Mouse (Mus musculus) inflammation-experienced regulatory T-cells, adult 6 months (primary cell): Measurements from ENCODE around the gene AW011738. TPM values are rescaled to one million over a fixed set of nuclear protein-coding genes. Genes with fewer than 3 reads are reported as not detected.

ENCODE experiments used
- ATAC-seq: one replicate; pipeline ENCODE4 v1.8.0; 2017
- polyA plus RNA-seq, 3 experiments: library from polyadenylated mRNA; unstranded; fragments of 100-300 nt; shearing (Covaris generic); gene quantifications; one replicate each; pipeline ENCODE4 v1.2.1; 2017

AW011738 gene
- polyA plus RNA-seq, 3 experiments from 2014 or later = 2.9 to 5.3 (median 3.2) TPM

DNA sequence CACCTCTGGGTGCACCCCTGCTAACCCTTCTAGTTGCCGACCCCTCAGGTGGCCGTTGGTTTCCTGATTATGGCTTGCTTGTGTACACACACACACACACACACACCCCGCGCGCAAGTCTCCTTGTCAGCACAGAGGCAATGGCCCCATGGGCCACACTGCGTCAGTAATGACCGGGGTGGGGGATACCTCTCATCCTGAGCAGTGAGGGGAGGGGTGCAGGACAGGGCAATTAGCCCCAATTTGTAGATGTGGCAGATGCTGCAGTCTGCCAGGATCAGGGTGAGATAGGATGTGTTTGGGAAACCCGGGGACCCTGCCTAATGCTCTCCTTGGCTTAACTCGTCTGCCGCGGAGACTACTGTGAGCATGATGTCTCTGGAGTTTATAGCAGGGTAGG is 46.5 kb downstream of the AW011738 start:
- no peak for ATAC-seq

DNA sequence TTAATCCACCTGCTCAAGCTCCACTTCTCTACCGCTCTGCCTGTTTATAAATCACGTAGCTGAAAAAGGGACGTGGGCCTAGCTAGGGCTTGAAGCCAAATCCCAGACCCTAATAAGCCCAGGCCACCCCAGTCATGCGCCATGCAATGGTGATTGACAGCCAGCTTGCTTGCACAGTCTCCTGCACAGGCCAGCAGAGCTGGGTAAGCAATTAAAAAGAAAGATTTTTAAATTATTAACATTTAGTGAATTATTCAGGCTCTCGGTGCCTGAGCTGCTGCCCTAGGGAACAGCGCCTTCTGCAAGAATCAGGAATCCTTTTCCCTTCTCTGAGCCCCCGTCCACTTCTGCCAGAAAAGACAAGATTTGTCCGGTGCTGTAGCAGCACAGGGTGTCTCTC is 48.0 kb downstream of the AW011738 start:
- no peak for ATAC-seq

DNA sequence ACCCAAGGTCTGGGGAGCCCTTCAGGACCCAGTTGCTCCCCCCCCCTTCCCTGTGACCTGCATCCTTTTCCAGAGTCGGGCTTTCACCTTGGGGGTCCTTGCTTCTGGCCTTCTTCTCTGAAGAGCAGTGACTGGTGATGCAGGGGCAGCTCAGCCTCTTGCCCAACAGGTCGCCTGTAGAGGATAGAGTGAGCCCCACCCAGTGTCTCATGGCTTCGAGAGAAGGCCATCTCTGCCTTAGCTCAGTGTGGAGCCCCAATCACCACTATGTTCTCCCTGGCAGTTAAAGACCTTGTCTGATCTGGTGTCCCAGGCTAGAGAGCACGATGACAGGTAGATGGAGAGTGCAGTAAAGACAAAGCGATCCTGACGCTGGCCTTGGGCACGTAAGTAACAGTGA is 49.0 kb downstream of the AW011738 start:
- ATAC-seq = no peak

DNA sequence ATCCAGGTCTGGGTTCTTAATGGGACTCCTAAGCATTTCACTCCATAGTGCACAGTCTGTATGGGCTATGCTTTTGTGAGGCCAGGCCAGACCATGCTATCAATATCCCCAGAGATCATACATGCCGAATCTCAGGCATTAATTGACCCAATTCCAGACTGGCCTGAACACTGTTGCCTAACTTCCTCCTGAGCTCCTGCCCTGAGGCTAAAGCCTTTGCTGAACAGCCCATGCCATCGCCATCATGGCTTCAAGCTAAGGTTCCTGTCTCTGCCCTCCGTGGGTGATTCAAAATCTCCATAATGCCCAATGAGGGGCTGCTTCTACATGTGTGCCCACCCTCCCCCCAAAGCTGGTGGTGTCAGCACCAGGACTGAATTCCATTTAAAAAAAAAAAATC is 49.5 kb downstream of the AW011738 start:
- no peak for ATAC-seq

DNA sequence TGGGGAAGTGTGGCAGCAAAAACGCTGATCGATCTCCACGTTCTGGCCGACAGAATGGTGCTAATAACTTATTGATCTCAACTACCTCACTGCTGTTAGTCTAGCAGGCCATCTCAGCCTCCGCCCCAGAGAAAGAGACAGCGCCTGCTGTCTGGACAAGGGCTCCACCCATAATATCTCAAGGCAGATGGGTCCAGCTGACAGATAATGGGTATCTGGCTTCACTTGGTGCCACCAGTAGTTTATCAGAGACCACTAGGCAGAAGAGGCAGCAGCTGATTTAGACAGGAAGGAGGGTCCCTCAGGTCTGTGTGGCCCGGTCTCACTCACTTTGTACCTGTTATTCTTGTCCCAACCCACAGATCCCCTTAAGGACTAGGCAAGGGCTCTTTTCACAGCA is 49.9 kb downstream of the AW011738 start:
- no peak for ATAC-seq

DNA sequence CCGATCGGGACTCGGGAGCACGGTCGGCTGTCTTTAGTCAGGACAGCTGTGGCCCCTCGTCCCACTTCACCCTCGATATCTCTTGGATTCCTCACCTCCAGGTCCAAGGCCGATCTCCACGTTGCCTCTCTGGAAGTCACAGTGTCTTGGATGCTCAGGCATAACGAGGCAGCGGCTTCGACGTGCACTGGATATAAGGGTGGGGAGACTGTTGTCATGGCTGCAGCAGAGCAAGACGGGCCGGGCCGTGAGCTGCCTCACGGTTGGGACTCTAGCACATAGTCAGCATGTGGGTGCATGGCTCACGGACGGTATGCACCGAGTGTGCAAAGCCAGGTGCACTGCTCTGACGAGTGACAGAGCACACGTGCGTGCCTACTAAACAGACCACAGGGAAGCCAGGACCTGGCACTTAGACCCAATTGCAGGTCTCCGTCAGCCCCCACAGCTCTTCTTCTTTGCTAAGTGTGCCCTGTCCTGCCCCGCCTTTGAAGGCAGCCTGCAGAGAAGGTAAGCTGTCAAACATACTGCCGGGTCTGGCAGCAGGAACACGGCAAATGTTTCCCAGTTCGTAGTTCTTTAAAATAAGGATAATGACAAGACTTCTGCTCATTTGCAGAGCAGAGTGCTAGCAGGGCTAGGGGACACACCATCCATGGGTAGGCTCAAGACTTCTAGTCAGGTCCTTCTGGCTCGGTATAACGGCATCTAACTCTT is 51.4 kb downstream of the AW011738 start:
- ATAC-seq = peak; percentile 20

Other genes with a start within 250 kb of the AW011738 start
- gene C1qtnf12, start 241.0 kb upstream of the AW011738 start, polyA plus RNA-seq = 1 to 10 TPM; 3.0 to 6.9 (median 5.6) TPM
- gene B3galt6, start 210.7 kb upstream of the AW011738 start, polyA plus RNA-seq = 1 to 10 TPM in 1 of 3 experiments, under 1 TPM in 2; 0.63 to 1.0 (median 0.90) TPM
- 100 to 1,000 TPM; 489 to 506 (median 496) TPM for gene Sdf4, start 210.4 kb upstream of the AW011738 start, polyA plus RNA-seq
- 100 to 1,000 TPM; 682 to 810 (median 720) TPM for gene Tnfrsf4, start 189.5 kb upstream of the AW011738 start, polyA plus RNA-seq
- gene Tnfrsf18, start 177.1 kb upstream of the AW011738 start, polyA plus RNA-seq = 100 to 1,000 TPM; 603 to 779 (median 637) TPM
- 1 to 10 TPM in 1 of 3 experiments, under 1 TPM in 2; 0.26 to 1.1 (median 0.55) TPM for gene Ttll10, start 143.9 kb upstream of the AW011738 start, polyA plus RNA-seq
- gene 9430015G10Rik, start 93.3 kb upstream of the AW011738 start, polyA plus RNA-seq = 10 to 100 TPM in 2 of 3 experiments, 1 to 10 TPM in 1; 8.6 to 32.7 (median 20.0) TPM
- not detected for gene Rnf223, start 72.8 kb upstream of the AW011738 start, polyA plus RNA-seq
- gene Agrn, start 5.8 kb upstream of the AW011738 start, polyA plus RNA-seq = 1 to 10 TPM; 2.2 to 4.3 (median 4.2) TPM
- gene Isg15, start 2.5 kb upstream of the AW011738 start, polyA plus RNA-seq = 10 to 100 TPM; 34.7 to 48.9 (median 41.6) TPM
- under 1 TPM; 0.55 to 0.90 (median 0.74) TPM for gene Perm1, start 12.6 kb downstream of the AW011738 start, polyA plus RNA-seq
- 10 to 100 TPM in 1 of 3 experiments, 1 to 10 TPM in 2; 4.3 to 11.0 (median 8.1) TPM for gene Plekhn1, start 31.6 kb downstream of the AW011738 start, polyA plus RNA-seq
- 10 to 100 TPM; 11.2 to 16.2 (median 15.7) TPM for gene Noc2l, start 32.7 kb downstream of the AW011738 start, polyA plus RNA-seq
- gene Samd11, start 52.4 kb downstream of the AW011738 start, polyA plus RNA-seq = 1 to 10 TPM; 2.5 to 4.0 (median 3.2) TPM
- gene Vmn2r-ps159, start 127.8 kb downstream of the AW011738 start, polyA plus RNA-seq = not detected